Mouse (Mus musculus): Measurements from ENCODE around the gene Cse1l. TPM values are rescaled to one million over a fixed set of nuclear protein-coding genes. Genes with fewer than 3 reads are reported as not detected.

The Cse1l gene
- total RNA-seq, 2 experiments from 2014 or later, result 43.2 to 44.3 TPM

- intact Hi-C loops (cut with DNase I), result no loop called here
Measured at GRCm38 (mm10) chr2:166899746-166900145, 6.1 kb upstream of the Cse1l start.

GRCm38 (mm10) chr2:166900792-166901505, 4.9 kb upstream of the Cse1l start:
- no peak for DNase-seq
- intact Hi-C loops (cut with DNase I), result no loop called here

More at GRCm38 (mm10) chr2:166899746-166900145, 6.1 kb upstream of the Cse1l start:
- DNase-seq, result no peak

- DNase-seq, result no peak
- intact Hi-C loops (cut with DNase I), result no loop called here
Measured at GRCm38 (mm10) chr2:166903719-166904282, 2.0 kb upstream of the Cse1l start.

- intact Hi-C loops (cut with DNase I), result no loop called here
- peak in 1 of 2 experiments; percentile 24 for DNase-seq
Measured at GRCm38 (mm10) chr2:166906523-166907182, 813 bp downstream of the Cse1l start.

- no peak for DNase-seq
- intact Hi-C loops (cut with DNase I), result no loop called here
Measured at GRCm38 (mm10) chr2:166909729-166910128, 3.9 kb downstream of the Cse1l start.

- intact Hi-C loops (cut with DNase I), result no loop called here
- DNase-seq, result no peak
Measured at GRCm38 (mm10) chr2:166910536-166910935, 4.7 kb downstream of the Cse1l start.

- DNase-seq, result no peak
Measured at GRCm38 (mm10) chr2:166923971-166924370, 18.1 kb downstream of the Cse1l start.

GRCm38 (mm10) chr2:166933943-166934342, 28.1 kb downstream of the Cse1l start:
- no peak for DNase-seq
- intact Hi-C loops (cut with DNase I), result no loop called here

More at GRCm38 (mm10) chr2:166923971-166924370, 18.1 kb downstream of the Cse1l start:
- intact Hi-C loops (cut with DNase I), result loop anchor here (2.0 kb wide), 1 partner anchor 55 kb away; no protein-coding TSS in a partner anchor

GRCm38 (mm10) chr2:166934416-166934815, 28.6 kb downstream of the Cse1l start:
- DNase-seq, result no peak
- intact Hi-C loops (cut with DNase I), result no loop called here

- DNase-seq, result no peak
- intact Hi-C loops (cut with DNase I), result no loop called here
Measured at GRCm38 (mm10) chr2:166935582-166935981, 29.7 kb downstream of the Cse1l start.

GRCm38 (mm10) chr2:166936166-166936565, 30.3 kb downstream of the Cse1l start:
- DNase-seq, result no peak
- intact Hi-C loops (cut with DNase I), result no loop called here

- intact Hi-C loops (cut with DNase I), result no loop called here
- no peak for DNase-seq
Measured at GRCm38 (mm10) chr2:166943146-166943545, 37.3 kb downstream of the Cse1l start.

GRCm38 (mm10) chr2:166944346-166944745, 38.5 kb downstream of the Cse1l start:
- intact Hi-C loops (cut with DNase I), result no loop called here
- DNase-seq, result no peak

- DNase-seq, result peak in 1 of 2 experiments; percentile 21
Measured at GRCm38 (mm10) chr2:166945456-166945855, 39.6 kb downstream of the Cse1l start.

GRCm38 (mm10) chr2:166948246-166948645, 42.4 kb downstream of the Cse1l start:
- DNase-seq, result no peak
- intact Hi-C loops (cut with DNase I), result no loop called here

More at GRCm38 (mm10) chr2:166945456-166945855, 39.6 kb downstream of the Cse1l start:
- intact Hi-C loops (cut with DNase I), result no loop called here

GRCm38 (mm10) chr2:166948936-166949335, 43.1 kb downstream of the Cse1l start:
- intact Hi-C loops (cut with DNase I), result no loop called here
- DNase-seq, result no peak

- intact Hi-C loops (cut with DNase I), result no loop called here
- DNase-seq, result no peak
Measured at GRCm38 (mm10) chr2:166950853-166951648, 45.2 kb downstream of the Cse1l start.

- intact Hi-C loops (cut with DNase I), result no loop called here
- no peak for DNase-seq
Measured at GRCm38 (mm10) chr2:166952151-166952550, 46.3 kb downstream of the Cse1l start.

- DNase-seq, result peak; percentile 39 to 73
- intact Hi-C loops (cut with DNase I), result loop anchor here (1.0 kb wide), 1 partner anchor 47 kb away; no protein-coding TSS in a partner anchor
Measured at GRCm38 (mm10) chr2:166956805-166957204, 51.0 kb downstream of the Cse1l start.

- no peak for DNase-seq
- intact Hi-C loops (cut with DNase I), result no loop called here
Measured at GRCm38 (mm10) chr2:166960648-166961330, 54.9 kb downstream of the Cse1l start.
